Mouse (Mus musculus): ENCODE measurements around the gene Pigm. TPM values are rescaled to one million over a fixed set of nuclear protein-coding genes. Genes with fewer than 3 reads are reported as not detected.

Pigm gene
- total RNA-seq, 4 experiments from 2014 or later = 3.1 to 4.2 (median 3.6) TPM

- no peak for DNase-seq (ENCODE audit: low spot score)
These were observed 37.3 kb downstream of the Pigm start for GRCm38 (mm10) chr1:172413491-172414230.

- no peak for DNase-seq (ENCODE audit: low spot score)
These were observed 37.9 kb downstream of the Pigm start for GRCm38 (mm10) chr1:172414231-172414585.

GRCm38 (mm10) chr1:172415061-172415460 lies 38.7 kb downstream of the Pigm start:
- no peak for DNase-seq (ENCODE audit: low spot score)

- no peak for DNase-seq (ENCODE audit: low spot score)
These were observed 41.8 kb downstream of the Pigm start for GRCm38 (mm10) chr1:172418173-172418572.

- no peak for DNase-seq (ENCODE audit: low spot score)
These were observed 42.3 kb downstream of the Pigm start for GRCm38 (mm10) chr1:172418642-172419041.

GRCm38 (mm10) chr1:172420181-172420580 lies 43.8 kb downstream of the Pigm start:
- no peak for DNase-seq (ENCODE audit: low spot score)

- DNase-seq (ENCODE audit: low spot score) = peak; percentile 21
These were observed 47.0 kb downstream of the Pigm start for GRCm38 (mm10) chr1:172423393-172423792.

GRCm38 (mm10) chr1:172426419-172426818 lies 50.1 kb downstream of the Pigm start:
- DNase-seq (ENCODE audit: low spot score) = no peak

- no peak for DNase-seq (ENCODE audit: low spot score)
These were observed 51.5 kb downstream of the Pigm start for GRCm38 (mm10) chr1:172427841-172428240.

- DNase-seq (ENCODE audit: low spot score) = no peak
These were observed 52.3 kb downstream of the Pigm start for GRCm38 (mm10) chr1:172428614-172429013.

- DNase-seq (ENCODE audit: low spot score) = no peak
These were observed 54.4 kb downstream of the Pigm start for GRCm38 (mm10) chr1:172430731-172431220.

GRCm38 (mm10) chr1:172431836-172432586 lies 55.7 kb downstream of the Pigm start:
- peak; percentile 55 for DNase-seq (ENCODE audit: low spot score)

GRCm38 (mm10) chr1:172432587-172432955 lies 56.2 kb downstream of the Pigm start:
- DNase-seq (ENCODE audit: low spot score) = no peak

- no peak for DNase-seq (ENCODE audit: low spot score)
These were observed 56.9 kb downstream of the Pigm start for GRCm38 (mm10) chr1:172433012-172433850.

Other genes starting within 250 kb of the Pigm start
- gene Pex19, start 249.8 kb upstream of the Pigm start, total RNA-seq (2022) = 100 to 1,000 TPM; 108 to 144 (median 125) TPM
- gene Dcaf8, start 228.5 kb upstream of the Pigm start, total RNA-seq (2022) = 100 to 1,000 TPM; 120 to 132 (median 125) TPM
- 10 to 100 TPM; 41.7 to 74.1 (median 60.0) TPM for gene Pea15a, start 169.7 kb upstream of the Pigm start, total RNA-seq (2022)
- gene Casq1, start 156.7 kb upstream of the Pigm start, total RNA-seq (2022) = 1 to 10 TPM; 2.5 to 6.9 (median 3.7) TPM
- gene Atp1a4, start 118.1 kb upstream of the Pigm start, total RNA-seq (2022) = not detected
- gene Igsf8, start 114.9 kb upstream of the Pigm start, total RNA-seq (2022) = 10 to 100 TPM in 3 of 4 experiments, 1 to 10 TPM in 1; 9.8 to 12.2 (median 11.5) TPM
- 100 to 1,000 TPM; 457 to 541 (median 497) TPM for gene Atp1a2, start 78.5 kb upstream of the Pigm start, total RNA-seq (2022)
- gene Kcnj9, start 47.2 kb upstream of the Pigm start, total RNA-seq (2022) = not detected
- gene Kcnj10, start 35.3 kb upstream of the Pigm start, total RNA-seq (2022) = under 1 TPM; 0.11 to 0.23 (median 0.16) TPM
- gene Slamf9, start 98.8 kb downstream of the Pigm start, total RNA-seq (2022) = 1 to 10 TPM in 2 of 4 experiments, under 1 TPM in 2; 0.27 to 2.3 (median 1.1) TPM
- under 1 TPM; 0.12 to 0.87 (median 0.78) TPM for gene Igsf9, start 105.2 kb downstream of the Pigm start, total RNA-seq (2022)
- gene Tagln2, start 123.5 kb downstream of the Pigm start, total RNA-seq (2022) = 10 to 100 TPM; 37.8 to 77.3 (median 50.1) TPM
- under 1 TPM; 0.19 to 0.98 (median 0.46) TPM for gene Cfap45, start 144.3 kb downstream of the Pigm start, total RNA-seq (2022)
- not detected for gene Vsig8, start 179.4 kb downstream of the Pigm start, total RNA-seq (2022)
- under 1 TPM; 0.16 to 0.31 (median 0.24) TPM for gene Slamf8, start 214.0 kb downstream of the Pigm start, total RNA-seq (2022)
- gene Fcrl6, start 226.0 kb downstream of the Pigm start, total RNA-seq (2022) = not detected